Mouse (Mus musculus) WW6 (cell line): ENCODE data around the gene Wfdc13.
"Not testable (repeated sequence)": the region's sequence is repeated elsewhere in the genome, so short reads cannot be mapped to it uniquely, and the experiment has no call there.

Source experiments
- DNase-seq: peaks from one replicate; pipeline ENCODE4 v3.0.0-alpha.2; 2013; ENCODE audit warnings: low read depth, low spot score

The Wfdc13 gene

DNA sequence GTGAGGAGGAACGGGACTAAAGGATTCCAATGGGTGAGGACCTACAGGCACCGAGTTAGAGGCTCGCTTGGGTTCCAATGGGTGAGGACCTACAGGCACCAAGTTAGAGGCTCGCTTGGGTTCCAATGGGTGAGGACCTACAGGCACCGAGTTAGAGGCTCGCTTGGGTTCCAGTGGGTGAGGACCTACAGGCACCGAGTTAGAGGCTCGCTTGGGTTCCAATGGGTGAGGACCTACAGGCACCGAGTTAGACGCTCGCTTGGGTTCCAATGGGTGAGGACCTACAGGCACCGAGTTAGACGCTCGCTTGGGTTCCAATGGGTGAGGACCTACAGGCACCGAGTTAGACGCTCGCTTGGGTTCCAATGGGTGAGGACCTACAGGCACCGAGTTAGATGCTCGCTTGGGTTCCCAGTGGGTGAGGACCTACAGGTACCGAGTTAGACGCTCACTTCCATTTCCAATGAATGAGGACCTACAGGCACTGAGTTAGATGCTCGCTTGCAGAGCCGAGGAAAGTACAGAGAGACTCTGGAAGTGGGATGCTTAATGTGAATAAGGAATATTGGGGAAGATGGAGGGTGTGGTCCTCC lies 31.4 kb downstream of the Wfdc13 start:
- not testable (repeated sequence) for DNase-seq

DNA sequence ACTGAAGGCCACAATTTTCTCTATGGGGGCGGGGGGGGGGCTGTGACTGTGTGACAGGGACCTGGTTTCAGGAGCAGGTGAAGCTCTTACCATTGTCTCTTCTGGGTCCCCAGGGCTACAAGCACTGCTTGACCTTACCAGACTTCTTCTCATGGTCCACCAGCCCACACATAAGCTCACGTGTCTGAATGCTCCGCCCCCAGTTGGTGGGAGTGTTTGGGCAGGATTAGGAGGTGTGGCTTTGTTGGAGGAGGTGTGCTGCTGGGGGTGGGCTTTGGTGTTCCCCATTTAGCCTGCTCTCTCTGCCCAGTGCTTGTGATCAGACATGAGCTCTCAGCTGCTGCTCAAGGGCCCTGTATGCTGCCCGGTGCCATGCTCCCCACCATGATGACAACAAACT lies 38.4 kb downstream of the Wfdc13 start:
- no peak for DNase-seq

DNA sequence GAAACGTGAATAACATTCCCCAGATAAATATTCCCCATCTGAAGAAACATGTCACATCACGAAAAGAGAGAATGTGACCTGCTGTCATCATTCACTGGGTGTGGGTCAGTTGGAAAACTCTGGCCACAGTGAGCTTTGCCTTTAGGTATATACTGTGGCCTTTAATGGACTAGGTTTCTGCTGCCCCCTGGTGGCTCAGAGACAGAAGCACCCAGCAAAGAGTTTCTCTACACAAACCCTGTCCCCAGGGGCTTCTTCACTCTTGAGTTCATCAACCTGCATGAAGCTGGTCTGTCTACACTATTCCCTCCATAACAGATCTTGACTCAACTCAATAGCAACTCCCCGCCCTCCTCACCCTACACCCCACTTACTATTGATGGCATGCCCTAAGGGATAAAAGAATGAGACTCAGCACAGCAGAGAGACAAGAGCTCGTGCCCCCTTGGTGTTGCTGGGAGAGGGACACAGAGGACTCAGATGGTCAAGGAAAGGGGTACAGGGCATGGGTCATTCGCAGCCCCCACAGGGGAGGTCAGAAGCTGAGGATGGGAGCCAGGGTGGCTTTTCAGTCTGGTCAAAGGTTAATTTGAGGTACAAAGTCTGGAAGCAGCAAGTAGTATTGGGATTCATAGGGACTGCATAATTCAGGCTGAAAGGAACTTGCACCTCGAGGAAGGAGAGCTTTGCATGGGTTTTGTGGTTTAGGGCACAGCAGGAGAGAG lies 41.1 kb downstream of the Wfdc13 start:
- DNase-seq, result no peak

DNA sequence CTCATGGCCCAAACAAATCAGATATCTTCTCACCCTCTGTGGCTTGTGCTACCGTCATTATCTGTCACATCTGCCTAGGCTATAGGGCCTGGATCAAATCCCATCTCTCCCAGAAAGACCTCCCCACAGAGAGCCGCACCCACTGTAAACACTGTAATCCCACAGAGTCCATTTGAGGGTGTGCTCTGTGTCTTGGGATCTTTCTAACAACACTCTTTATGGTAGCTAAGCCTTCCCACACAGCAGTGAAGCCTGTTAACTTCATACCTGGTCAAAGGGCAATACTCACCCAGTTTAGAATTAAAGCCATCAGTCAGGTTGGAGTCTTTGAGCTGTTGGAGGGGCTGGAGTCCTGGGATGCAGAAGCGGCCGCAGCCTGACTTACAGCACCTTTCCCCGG lies 46.8 kb downstream of the Wfdc13 start:
- no peak for DNase-seq

DNA sequence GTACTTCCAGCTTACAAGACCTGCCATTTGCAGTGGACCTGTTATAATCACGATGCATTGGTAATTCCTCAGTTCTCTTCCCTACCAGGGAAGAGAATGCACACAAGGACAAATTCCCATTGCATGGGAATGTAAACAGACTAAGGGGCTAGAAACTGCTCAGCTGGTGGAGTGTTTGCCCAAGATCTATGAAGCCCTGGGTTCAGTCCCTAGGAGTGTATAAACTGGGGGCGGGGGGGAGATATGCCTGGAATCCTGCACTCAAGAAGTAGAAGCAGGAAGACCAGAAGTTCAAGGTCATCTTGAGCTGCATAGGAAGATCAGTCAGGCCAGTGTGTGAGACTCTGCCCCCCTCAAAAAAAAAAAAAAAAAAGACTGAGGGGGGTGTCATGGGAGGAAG lies 48.4 kb downstream of the Wfdc13 start:
- no peak for DNase-seq

DNA sequence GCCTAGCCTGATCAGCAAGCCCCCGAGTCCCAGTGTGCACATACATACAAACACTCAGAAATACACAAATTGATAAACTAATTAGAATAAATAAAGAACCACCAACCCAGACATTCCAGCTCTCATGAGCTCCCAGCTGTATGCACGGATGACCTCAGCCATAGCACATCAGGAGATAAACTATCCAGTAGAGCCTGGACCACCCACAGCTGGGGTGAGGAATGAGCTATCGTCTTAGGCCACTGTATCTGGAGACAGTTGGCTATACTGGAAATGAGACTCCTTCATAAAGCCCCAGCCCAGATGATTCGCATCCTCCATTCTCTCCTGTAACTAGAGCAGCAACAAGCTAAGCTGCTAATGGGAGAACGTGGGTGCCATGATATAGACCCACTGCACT lies 49.9 kb downstream of the Wfdc13 start:
- no peak for DNase-seq

DNA sequence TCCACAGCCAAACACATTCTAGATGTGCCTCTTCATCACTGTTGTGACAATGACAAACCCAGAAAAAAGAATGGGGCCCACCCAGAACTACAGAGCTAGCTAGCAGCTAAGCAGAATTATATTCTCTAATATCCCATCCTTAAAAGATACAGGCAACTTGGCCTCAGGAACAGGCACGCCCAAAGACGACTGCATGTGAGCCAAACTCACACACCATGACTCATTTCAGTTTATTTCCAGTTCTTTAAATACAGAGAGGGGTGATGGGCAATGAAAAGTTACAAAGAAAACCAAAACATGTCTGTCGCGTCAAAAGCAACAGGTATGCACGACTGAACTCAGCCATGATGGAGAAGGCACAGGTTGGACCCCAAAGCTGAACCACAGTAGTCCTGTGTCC lies 50.5 kb downstream of the Wfdc13 start:
- no peak for DNase-seq
